8 mouse cellular contexts compared by ENCODE assay signal in the genomic region with DNA sequence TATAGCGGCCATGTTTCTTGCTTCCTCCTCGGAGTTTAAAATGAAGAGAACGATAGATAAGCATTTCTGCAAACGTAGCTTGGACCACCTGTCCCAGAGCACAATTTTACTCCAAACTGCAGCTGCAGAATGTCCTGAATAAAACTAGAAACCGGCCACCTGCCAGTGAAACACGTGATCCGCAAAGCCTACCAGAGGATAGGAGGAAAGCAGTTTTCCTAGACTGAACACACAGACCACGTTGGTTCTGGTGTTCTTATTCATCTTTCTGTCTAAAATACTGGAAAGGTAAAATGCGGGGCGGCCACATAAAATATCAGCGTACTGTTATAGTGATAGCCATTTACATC.
DNase-seq lines count a peak whose midpoint lies in the region; ATAC-seq lines count a peak whose summit lies in the region.

No protein-coding gene starts in this region.

- peak overlapping the region; percentile 52 for H3K4me3 ChIP-seq in lung, embryonic 16.5 days (ENCODE audit: low read length)
- H3K4me3 ChIP-seq in hindbrain, embryonic 14.5 days (replicated peaks; ENCODE audit: low read length): peak overlapping the region; percentile 49; the same call in 1 of the 2 replicates
- H3K4me3 ChIP-seq in neural tube, embryonic 14.5 days (ENCODE audit: low read depth, low read length): peak overlapping the region; percentile 48; the same call in 1 of the 2 replicates

- H3K27ac ChIP-seq in lung, embryonic 16.5 days (ENCODE audit: low read length): peak overlapping the region; percentile 93
- H3K27ac ChIP-seq in hindbrain, embryonic 14.5 days: no peak overlapping the region
- H3K27ac ChIP-seq in neural tube, embryonic 14.5 days (ENCODE audit: low read depth, low read length): no peak overlapping the region

- ATAC-seq in lung, embryonic 16.5 days (ENCODE audit: low read depth): no peak
- no peak for ATAC-seq in hindbrain, embryonic 14.5 days (ENCODE audit: low FRiP score)
- no peak for ATAC-seq in neural tube, embryonic 14.5 days (ENCODE audit: low read depth)

- 61% methylated on average over 11 of the region's 11 CpGs for WGBS in lung, embryonic 16.5 days
- 77% methylated on average over 11 of the region's 11 CpGs for WGBS in hindbrain, embryonic 14.5 days
- 78% methylated on average over 11 of the region's 11 CpGs for WGBS in neural tube, embryonic 14.5 days

- H3K9me3 ChIP-seq in lung, embryonic 16.5 days (ENCODE audit: control insufficient read depth, low read length): no peaks in the 10 kb centered on the region
- H3K9me3 ChIP-seq in hindbrain, embryonic 14.5 days (ENCODE audit: control insufficient read depth, low read length): no peaks in the 10 kb centered on the region
- H3K9me3 ChIP-seq in neural tube, embryonic 14.5 days (ENCODE audit: control insufficient read depth, low read length): no peaks in the 10 kb centered on the region

- H3K27me3 ChIP-seq in lung, embryonic 16.5 days (ENCODE audit: control insufficient read depth, insufficient read depth, low read depth, low read length): no peaks in the 10 kb centered on the region
- no peaks in the 10 kb centered on the region for H3K27me3 ChIP-seq in hindbrain, embryonic 14.5 days (ENCODE audit: control insufficient read depth, insufficient read depth, low read length)
- H3K27me3 ChIP-seq in neural tube, embryonic 14.5 days (ENCODE audit: control insufficient read depth, insufficient read depth, low read length): no peaks in the 10 kb centered on the region

- peak; percentile 44 for DNase-seq in cerebellum, adult 9-10 months
- DNase-seq in cerebellum, adult 8-10 months: no peak
- no peak for DNase-seq in lung, adult 18-20 months
- DNase-seq in hindbrain, embryonic 14.5 days (ENCODE audit: low spot score): no peak
- no peak for DNase-seq in frontal cortex, postnatal 14 days (ENCODE audit: low spot score in 2 of 2)
- DNase-seq in spleen, adult 12 weeks (ENCODE audit: low spot score): no peak

- H3K4me2 ChIP-seq in lung, embryonic 16.5 days (ENCODE audit: low read depth, low read length): peak overlapping the region; percentile 76
- H3K4me2 ChIP-seq in hindbrain, embryonic 14.5 days (replicated peaks): peak overlapping the region; percentile 60
- H3K4me2 ChIP-seq in neural tube, embryonic 14.5 days (ENCODE audit: low read depth, low read length): peak overlapping the region; percentile 62

- peaks cover 7% of the 10 kb centered on the region; the same call in 1 of the 2 replicates for H3K4me1 ChIP-seq in lung, embryonic 16.5 days (replicated peaks; ENCODE audit: control insufficient read depth, insufficient read depth, low read length)
- H3K4me1 ChIP-seq in hindbrain, embryonic 14.5 days (replicated peaks; ENCODE audit: control insufficient read depth, insufficient read depth, low read length): no peaks in the 10 kb centered on the region
- H3K4me1 ChIP-seq in neural tube, embryonic 14.5 days (ENCODE audit: control insufficient read depth, insufficient read depth, low read length): 0 out of 2 replicates have a peak, but pooled peaks cover 3% of the 10 kb centered on the region

- peak overlapping the region; percentile 69 for H3K9ac ChIP-seq in lung, embryonic 16.5 days (ENCODE audit: low read length)
- no peak overlapping the region; the same call in 1 of the 2 replicates for H3K9ac ChIP-seq in hindbrain, embryonic 14.5 days
- no peak overlapping the region for H3K9ac ChIP-seq in neural tube, embryonic 14.5 days (replicated peaks; ENCODE audit: low read depth, low read length)

- H3K36me3 ChIP-seq in lung, embryonic 16.5 days (ENCODE audit: control insufficient read depth, insufficient read depth, low read length): no peaks in the 10 kb centered on the region
- H3K36me3 ChIP-seq in hindbrain, embryonic 14.5 days (replicated peaks; ENCODE audit: control insufficient read depth, insufficient read depth): no peaks in the 10 kb centered on the region
- H3K36me3 ChIP-seq in neural tube, embryonic 14.5 days (ENCODE audit: control insufficient read depth, insufficient read depth, low read length): no peaks in the 10 kb centered on the region
